Mouse (Mus musculus): Measurements from ENCODE around the gene Tmprss9. TPM values are rescaled to one million over a fixed set of nuclear protein-coding genes. Genes with fewer than 3 reads are reported as not detected.
A peak's percentile ranks its signal among the peaks of the same experiment; 100 is the strongest.

Gene Tmprss9
- polyA plus RNA-seq, 1 experiment from 2014 or later, result 2.0 TPM

- no peak for TF ChIP-seq CTCF (IDR thresholded peaks at IDR 0.05; ENCODE audit: low read depth)
- no peak for TF ChIP-seq EP300 (optimal IDR thresholded peaks at IDR 0.05)
- no peaks in the 10 kb centered on the region for H3K36me3 ChIP-seq (ENCODE audit: control insufficient read depth, insufficient read depth, low read length)
- peak overlapping the region; percentile 73 for H3K27ac ChIP-seq (replicated peaks)
- no peaks in the 10 kb centered on the region for H3K9me3 ChIP-seq (ENCODE audit: control insufficient read depth, low read length)
- 19% methylated on average over 2 of the region's 2 CpGs for WGBS
- H3K9ac ChIP-seq (ENCODE audit: low read length), result no peak overlapping the region
- H3K27me3 ChIP-seq (ENCODE audit: control insufficient read depth, insufficient read depth, low read length), result no peaks in the 10 kb centered on the region
- H3K4me2 ChIP-seq (replicated peaks; ENCODE audit: low read depth), result no peak overlapping the region
- no peak overlapping the region for H3K4me3 ChIP-seq (ENCODE audit: low read depth, low read length)
- peak; percentile 50 for DNase-seq (ENCODE audit: low spot score)
- ATAC-seq (ENCODE audit: low FRiP score, low TSS enrichment), result no peak
- peaks cover 6% of the 10 kb centered on the region for H3K4me1 ChIP-seq (replicated peaks; ENCODE audit: control insufficient read depth, insufficient read depth)
Observed at GRCm38 (mm10) chr10:80947802-80948201, 76.2 kb downstream of the Tmprss9 start.

DNA sequence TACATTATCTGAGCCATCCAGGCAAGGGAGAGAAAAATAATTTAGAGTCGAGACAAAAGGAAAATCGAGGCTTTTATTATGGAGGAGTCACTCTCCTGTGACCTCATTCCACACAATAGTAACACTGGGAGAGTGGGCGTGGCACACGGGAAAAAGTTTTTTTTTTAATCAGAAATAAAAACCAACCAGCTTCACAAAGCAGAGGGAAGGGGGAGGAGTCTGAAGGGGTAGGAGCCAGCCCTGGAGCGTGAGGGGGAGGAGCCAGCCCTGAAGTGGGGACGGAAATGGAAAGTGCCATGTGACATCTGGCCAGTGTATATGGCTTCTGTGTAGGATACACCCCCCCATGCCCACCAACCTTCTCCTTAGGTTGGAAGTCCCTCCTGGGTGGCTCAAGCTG, 76.9 kb downstream of the Tmprss9 start:
- Histone ChIP-seq H3K36me3 (ENCODE audit: control insufficient read depth, insufficient read depth, low read length) (no peaks in the 10 kb centered on the region), H3K9me3 (ENCODE audit: control insufficient read depth, low read length) (no peaks in the 10 kb centered on the region), H3K9ac (ENCODE audit: low read length) (no peak overlapping the region), H3K4me3 (ENCODE audit: low read depth, low read length) (no peak overlapping the region), H3K27me3 (ENCODE audit: control insufficient read depth, insufficient read depth, low read length) (no peaks in the 10 kb centered on the region), H3K4me1 (replicated peaks; ENCODE audit: control insufficient read depth, insufficient read depth) (peaks cover 6% of the 10 kb centered on the region), H3K27ac (replicated peaks) (peak overlapping the region; percentile 73), H3K4me2 (replicated peaks; ENCODE audit: low read depth) (no peak overlapping the region)
- TF ChIP-seq CTCF (IDR thresholded peaks at IDR 0.05; ENCODE audit: low read depth) (no peak), EP300 (optimal IDR thresholded peaks at IDR 0.05) (no peak)
- peak; percentile 87 for DNase-seq (ENCODE audit: low spot score)
- ATAC-seq (ENCODE audit: low FRiP score, low TSS enrichment), result peak; percentile 76
- 23% methylated on average over 6 of the region's 6 CpGs for WGBS

DNA sequence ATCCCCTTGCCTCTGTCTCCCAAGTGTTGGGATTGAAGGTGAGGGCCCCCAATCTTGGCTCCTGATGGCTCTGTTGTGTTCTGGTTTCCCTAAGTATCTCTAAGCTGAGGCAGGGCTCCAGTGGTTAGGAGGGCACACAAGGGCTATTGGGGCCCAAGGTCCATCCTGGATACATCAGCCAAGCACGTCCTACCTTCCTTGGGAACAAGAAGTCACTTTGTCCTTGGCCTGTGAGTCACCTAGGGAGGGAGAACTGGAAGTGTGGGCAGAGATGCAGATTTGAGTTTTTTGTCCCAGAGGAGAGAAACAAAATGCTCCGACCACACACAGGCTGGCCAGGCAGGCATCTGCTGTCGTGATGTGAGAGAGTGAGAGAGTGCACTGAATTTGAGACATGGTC, 77.4 kb downstream of the Tmprss9 start:
- H3K27ac ChIP-seq (replicated peaks), result peak overlapping the region; percentile 13; the same call in 1 of the 2 replicates
- H3K9ac ChIP-seq (ENCODE audit: low read length), result peak overlapping the region; percentile 35; the same call in 1 of the 2 replicates
- WGBS, result 66% methylated on average over 3 of the region's 3 CpGs
- no peak overlapping the region for H3K4me2 ChIP-seq (replicated peaks; ENCODE audit: low read depth)
- H3K27me3 ChIP-seq (ENCODE audit: control insufficient read depth, insufficient read depth, low read length), result no peaks in the 10 kb centered on the region
- ATAC-seq (ENCODE audit: low FRiP score, low TSS enrichment) (no peak), DNase-seq (ENCODE audit: low spot score) (no peak)
- TF ChIP-seq CTCF (IDR thresholded peaks at IDR 0.05; ENCODE audit: low read depth), result no peak
- TF ChIP-seq EP300 (optimal IDR thresholded peaks at IDR 0.05), result no peak
- H3K36me3 ChIP-seq (ENCODE audit: control insufficient read depth, insufficient read depth, low read length), result no peaks in the 10 kb centered on the region
- H3K4me1 ChIP-seq (replicated peaks; ENCODE audit: control insufficient read depth, insufficient read depth), result peaks cover 6% of the 10 kb centered on the region
- no peaks in the 10 kb centered on the region for H3K9me3 ChIP-seq (ENCODE audit: control insufficient read depth, low read length)
- H3K4me3 ChIP-seq (ENCODE audit: low read depth, low read length), result no peak overlapping the region

MicroRNAs within 50 kb of the gene (microRNA counts, 519-probe panel; counts per million panel counts)
- not detected for microRNA mmu-miR-1982

Small RNA genes within 50 kb of the gene (microRNA-seq; reads per million reads assigned to microRNA genes)
- gene Mir1982, result 1.6 reads per million

Other genes starting within 250 kb of the Tmprss9 start
- 75.4 and 83.9 TPM in 2 replicates for gene Csnk1g2, start 249.0 kb upstream of the Tmprss9 start, polyA plus RNA-seq (2015; fragmentation: Nextera tagmentation; extraction: Ambion mirVana)
- gene Btbd2, start 214.8 kb upstream of the Tmprss9 start, polyA plus RNA-seq (2015; fragmentation: Nextera tagmentation; extraction: Ambion mirVana), result 28.3 and 30.0 TPM in 2 replicates
- 55.2 and 61.7 TPM in 2 replicates for gene Mknk2, start 193.7 kb upstream of the Tmprss9 start, polyA plus RNA-seq (2015; fragmentation: Nextera tagmentation; extraction: Ambion mirVana)
- 22.9 and 23.9 TPM in 2 replicates for gene Mob3a, start 169.9 kb upstream of the Tmprss9 start, polyA plus RNA-seq (2015; fragmentation: Nextera tagmentation; extraction: Ambion mirVana)
- 14.8 and 18.0 TPM in 2 replicates for gene Izumo4, start 169.7 kb upstream of the Tmprss9 start, polyA plus RNA-seq (2015; fragmentation: Nextera tagmentation; extraction: Ambion mirVana)
- 38.7 and 42.7 TPM in 2 replicates for gene Ap3d1, start 129.6 kb upstream of the Tmprss9 start, polyA plus RNA-seq (2015; fragmentation: Nextera tagmentation; extraction: Ambion mirVana)
- gene Dot1l, start 116.6 kb upstream of the Tmprss9 start, polyA plus RNA-seq (2015; fragmentation: Nextera tagmentation; extraction: Ambion mirVana), result 5.4 and 6.2 TPM in 2 replicates
- gene Sf3a2, start 73.7 kb upstream of the Tmprss9 start, polyA plus RNA-seq (2015; fragmentation: Nextera tagmentation; extraction: Ambion mirVana), result 27.7 and 31.8 TPM in 2 replicates
- gene Plekhj1, start 73.2 kb upstream of the Tmprss9 start, polyA plus RNA-seq (2015; fragmentation: Nextera tagmentation; extraction: Ambion mirVana), result 62.0 and 65.8 TPM in 2 replicates
- 6.8 and 6.9 TPM in 2 replicates for gene Amh, start 66.6 kb upstream of the Tmprss9 start, polyA plus RNA-seq (2015; fragmentation: Nextera tagmentation; extraction: Ambion mirVana)
- 0.86 and 0.96 TPM in 2 replicates for gene Jsrp1, start 58.4 kb upstream of the Tmprss9 start, polyA plus RNA-seq (2015; fragmentation: Nextera tagmentation; extraction: Ambion mirVana)
- 1,070 and 1,103 TPM in 2 replicates for gene Oaz1, start 45.2 kb upstream of the Tmprss9 start, polyA plus RNA-seq (2015; fragmentation: Nextera tagmentation; extraction: Ambion mirVana)
- gene Lingo3, start 27.8 kb upstream of the Tmprss9 start, polyA plus RNA-seq (2015; fragmentation: Nextera tagmentation; extraction: Ambion mirVana), result 0.12 and 0.17 TPM in 2 replicates
- gene Lsm7, start 16.6 kb upstream of the Tmprss9 start, polyA plus RNA-seq (2015; fragmentation: Nextera tagmentation; extraction: Ambion mirVana), result 176 and 180 TPM in 2 replicates
- 17.7 and 23.0 TPM in 2 replicates for gene Sppl2b, start 16.6 kb upstream of the Tmprss9 start, polyA plus RNA-seq (2015; fragmentation: Nextera tagmentation; extraction: Ambion mirVana)
- gene Timm13, start 29.1 kb downstream of the Tmprss9 start, polyA plus RNA-seq (2015; fragmentation: Nextera tagmentation; extraction: Ambion mirVana), result 292 and 304 TPM in 2 replicates
- 12.0 and 12.4 TPM in 2 replicates for gene Lmnb2, start 46.4 kb downstream of the Tmprss9 start, polyA plus RNA-seq (2015; fragmentation: Nextera tagmentation; extraction: Ambion mirVana)
- gene Gadd45b, start 58.2 kb downstream of the Tmprss9 start, polyA plus RNA-seq (2015; fragmentation: Nextera tagmentation; extraction: Ambion mirVana), result 59.5 and 62.2 TPM in 2 replicates
- gene Gng7, start 143.1 kb downstream of the Tmprss9 start, polyA plus RNA-seq (2015; fragmentation: Nextera tagmentation; extraction: Ambion mirVana), result 1.3 and 1.8 TPM in 2 replicates
- 0.40 and 0.42 TPM in 2 replicates for gene Diras1, start 153.8 kb downstream of the Tmprss9 start, polyA plus RNA-seq (2015; fragmentation: Nextera tagmentation; extraction: Ambion mirVana)
- gene Slc39a3, start 165.6 kb downstream of the Tmprss9 start, polyA plus RNA-seq (2015; fragmentation: Nextera tagmentation; extraction: Ambion mirVana), result 11.0 and 11.1 TPM in 2 replicates
- gene Sgta, start 188.3 kb downstream of the Tmprss9 start, polyA plus RNA-seq (2015; fragmentation: Nextera tagmentation; extraction: Ambion mirVana), result 93.7 and 98.7 TPM in 2 replicates
- 77.2 and 83.8 TPM in 2 replicates for gene Thop1, start 198.2 kb downstream of the Tmprss9 start, polyA plus RNA-seq (2015; fragmentation: Nextera tagmentation; extraction: Ambion mirVana)
- gene Creb3l3, start 227.0 kb downstream of the Tmprss9 start, polyA plus RNA-seq (2015; fragmentation: Nextera tagmentation; extraction: Ambion mirVana), result 9.3 and 10.4 TPM in 2 replicates
- gene Map2k2, start 234.1 kb downstream of the Tmprss9 start, polyA plus RNA-seq (2015; fragmentation: Nextera tagmentation; extraction: Ambion mirVana), result 135 and 142 TPM in 2 replicates